Mouse (Mus musculus): ENCODE measurements around the gene Taf4.

GRCm38 (mm10) chr2:179951542-179952524 lies 24.6 kb downstream of the Taf4 start:
- no peak for TF ChIP-seq MYOG (IDR thresholded peaks at IDR 0.05; ENCODE audit: control insufficient read depth in 1 of 3, insufficient read depth in 1 of 3, insufficient read length in 2 of 3, low read depth in 2 of 3)
- TF ChIP-seq POLR2A (IDR thresholded peaks at IDR 0.05; ENCODE audit: insufficient read length, low read depth): no peak
- no peak for TF ChIP-seq TCF3 (IDR thresholded peaks at IDR 0.05; ENCODE audit: insufficient read length, low read depth)
- TF ChIP-seq SRF (IDR thresholded peaks at IDR 0.05; ENCODE audit: control insufficient read depth, insufficient read length, low read depth): no peak
- no peak for TF ChIP-seq MAX (IDR thresholded peaks at IDR 0.05; ENCODE audit: low read depth)
- TF ChIP-seq REST (IDR thresholded peaks at IDR 0.05; ENCODE audit: insufficient read depth, insufficient read length): no peak
- TF ChIP-seq USF1 (IDR thresholded peaks at IDR 0.05; ENCODE audit: low read depth): no peak
- TF ChIP-seq CEBPB (IDR thresholded peaks at IDR 0.05; ENCODE audit: insufficient read depth, poor library complexity, severe bottlenecking): no peak
- no peak for TF ChIP-seq MYOD1 (IDR thresholded peaks at IDR 0.05; ENCODE audit: control insufficient read depth in 1 of 3, insufficient read length in 2 of 3, low read depth in 2 of 3)
- no peak for TF ChIP-seq POLR2AphosphoS2 (IDR thresholded peaks at IDR 0.05; ENCODE audit: insufficient read length, low read depth)
